Mouse (Mus musculus) myocyte (in vitro differentiated cells): ENCODE results near the gene Syk.

ENCODE experiments used
- CEBPB ChIP-seq: IDR thresholded peaks from 2 replicates; pipeline ENCODE4 v1.6.1; 2011; ENCODE audit warnings: mild to moderate bottlenecking, moderate library complexity; ENCODE audit not compliant: poor library complexity, insufficient read depth, severe bottlenecking
- E2F4 ChIP-seq: IDR thresholded peaks from one replicate; pipeline ENCODE4 v1.6.1; 2011; ENCODE audit warnings: mild to moderate bottlenecking, control low read depth, moderate library complexity; ENCODE audit not compliant: insufficient read depth
- MAX ChIP-seq: IDR thresholded peaks from one replicate; pipeline ENCODE4 v1.6.1; 2011; ENCODE audit warnings: low read depth, mild to moderate bottlenecking, control low read depth
- MYOD1 ChIP-seq, 3 experiments: IDR thresholded peaks; one replicate each; pipeline ENCODE4 v1.6.1; 2011; ENCODE audit warnings: control low read depth in 2 of 3, low read depth in 2 of 3, mild to moderate bottlenecking in 2 of 3, moderate library complexity in 1 of 3; ENCODE audit not compliant: insufficient read length in 2 of 3, control insufficient read depth in 1 of 3
- POLR2A ChIP-seq: IDR thresholded peaks from one replicate; pipeline ENCODE4 v1.6.1; 2011; ENCODE audit warnings: low read depth, mild to moderate bottlenecking, control low read depth, moderate library complexity; ENCODE audit not compliant: insufficient read length

DNA sequence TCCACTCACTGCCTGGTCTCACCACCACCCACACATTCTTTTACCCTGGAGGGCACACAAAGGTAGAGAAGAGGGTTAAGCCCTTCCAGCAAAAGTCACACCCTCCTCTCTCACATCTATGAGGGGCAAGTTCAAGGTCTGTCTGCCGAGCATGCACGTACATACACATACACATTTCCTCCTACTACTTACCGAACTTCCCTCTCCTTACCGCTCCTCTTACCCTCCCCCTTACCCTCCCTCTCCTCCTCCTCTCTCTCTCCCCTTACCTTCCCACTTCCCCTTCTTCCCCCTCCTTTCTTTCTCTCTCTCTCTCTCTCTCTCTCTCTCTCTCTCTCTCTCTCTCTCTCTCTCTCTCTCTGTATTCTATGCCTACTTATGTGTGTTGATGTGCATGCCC lies 35.6 kb downstream of the Syk start:
- no peak for TF ChIP-seq POLR2A
- no peak for TF ChIP-seq MAX
- TF ChIP-seq CEBPB, result no peak
- no peak for TF ChIP-seq E2F4
- no peak for TF ChIP-seq MYOD1 (IDR thresholded peaks at IDR 0.05; ENCODE audit: control insufficient read depth in 1 of 3, insufficient read length in 2 of 3, low read depth in 2 of 3)
